Mouse (Mus musculus): Measurements from ENCODE around the gene Ffar4. TPM values are rescaled to one million over a fixed set of nuclear protein-coding genes. Genes with fewer than 3 reads are reported as not detected.

The Ffar4 gene
- 3.4 and 4.4 TPM in 2 replicates for polyA plus RNA-seq (2015; fragmentation: Nextera tagmentation; extraction: Ambion mirVana)

GRCm38 (mm10) chr19:38096858-38097758, at the start of gene Ffar4:
Gene Ffar4 (plus strand): TSS chr19:38097071.
- peak; percentile 73 for ATAC-seq (ENCODE audit: low read depth)
- no peak within 1 kb of the TSS for H3K27ac ChIP-seq (ENCODE audit: low read length)
- under 1% methylated on average over 76 of the region's 77 CpGs for WGBS
- H3K4me3 ChIP-seq (ENCODE audit: low read length) = peak within 1 kb of the TSS; percentile 40
- H3K4me2 ChIP-seq (ENCODE audit: low read depth, low read length) = peak within 1 kb of the TSS; percentile 64
- H3K4me1 ChIP-seq (replicated peaks; ENCODE audit: control insufficient read depth, insufficient read depth, low read length) = 0 out of 2 replicates have a peak, but pooled peaks cover 6% of the 10 kb centered on the region
- no peaks in the 10 kb centered on the region for H3K9me3 ChIP-seq (ENCODE audit: control insufficient read depth, low read length)
- no peaks in the 10 kb centered on the region for H3K36me3 ChIP-seq (ENCODE audit: control insufficient read depth, insufficient read depth, low read length)
- peak within 1 kb of the TSS; percentile 31; the same call in 1 of the 2 replicates for H3K9ac ChIP-seq (ENCODE audit: low read length)
- peaks cover 34% of the 10 kb centered on the region for H3K27me3 ChIP-seq (ENCODE audit: control insufficient read depth, insufficient read depth, low read depth, low read length)

GRCm38 (mm10) chr19:38049686-38050085, 47.2 kb upstream of the Ffar4 start:
- Histone ChIP-seq H3K36me3 (ENCODE audit: control insufficient read depth, insufficient read depth, low read length) (no peaks in the 10 kb centered on the region), H3K9me3 (ENCODE audit: control insufficient read depth, low read length) (no peaks in the 10 kb centered on the region), H3K9ac (ENCODE audit: low read length) (no peak overlapping the region), H3K4me1 (replicated peaks; ENCODE audit: control insufficient read depth, insufficient read depth, low read length) (peaks cover 4% of the 10 kb centered on the region; the same call in 1 of the 2 replicates), H3K4me3 (ENCODE audit: low read length) (no peak overlapping the region), H3K27ac (ENCODE audit: low read length) (no peak overlapping the region), H3K27me3 (ENCODE audit: control insufficient read depth, insufficient read depth, low read depth, low read length) (no peaks in the 10 kb centered on the region), H3K4me2 (ENCODE audit: low read depth, low read length) (no peak overlapping the region)
- ATAC-seq (ENCODE audit: low read depth) = no peak
- WGBS = 77% methylated on average over 1 of the region's 1 CpGs

GRCm38 (mm10) chr19:38053227-38054041, 43.4 kb upstream of the Ffar4 start:
- H3K4me3 ChIP-seq (ENCODE audit: low read length) = peak overlapping the region; percentile 67
- peak overlapping the region; percentile 64 for H3K27ac ChIP-seq (ENCODE audit: low read length)
- no peaks in the 10 kb centered on the region for H3K9me3 ChIP-seq (ENCODE audit: control insufficient read depth, low read length)
- peaks cover 6% of the 10 kb centered on the region for H3K36me3 ChIP-seq (ENCODE audit: control insufficient read depth, insufficient read depth, low read length)
- H3K9ac ChIP-seq (ENCODE audit: low read length) = peak overlapping the region; percentile 65
- no peak for ATAC-seq (ENCODE audit: low read depth)
- WGBS = 24% methylated on average over 8 of the region's 8 CpGs
- H3K27me3 ChIP-seq (ENCODE audit: control insufficient read depth, insufficient read depth, low read depth, low read length) = no peaks in the 10 kb centered on the region
- H3K4me1 ChIP-seq (replicated peaks; ENCODE audit: control insufficient read depth, insufficient read depth, low read length) = peaks cover 16% of the 10 kb centered on the region
- H3K4me2 ChIP-seq (ENCODE audit: low read depth, low read length) = peak overlapping the region; percentile 76

GRCm38 (mm10) chr19:38054149-38054719, 42.6 kb upstream of the Ffar4 start:
- H3K9me3 ChIP-seq (ENCODE audit: control insufficient read depth, low read length) = no peaks in the 10 kb centered on the region
- no peaks in the 10 kb centered on the region for H3K27me3 ChIP-seq (ENCODE audit: control insufficient read depth, insufficient read depth, low read depth, low read length)
- WGBS = 0% methylated on average over 23 of the region's 23 CpGs
- H3K27ac ChIP-seq (ENCODE audit: low read length) = peak overlapping the region; percentile 64
- peak overlapping the region; percentile 65 for H3K9ac ChIP-seq (ENCODE audit: low read length)
- peaks cover 16% of the 10 kb centered on the region for H3K4me1 ChIP-seq (replicated peaks; ENCODE audit: control insufficient read depth, insufficient read depth, low read length)
- peak; percentile 90 for ATAC-seq (ENCODE audit: low read depth)
- peak overlapping the region; percentile 76 for H3K4me2 ChIP-seq (ENCODE audit: low read depth, low read length)
- peaks cover 9% of the 10 kb centered on the region for H3K36me3 ChIP-seq (ENCODE audit: control insufficient read depth, insufficient read depth, low read length)
- H3K4me3 ChIP-seq (ENCODE audit: low read length) = peak overlapping the region; percentile 67

- Histone ChIP-seq H3K4me1 (replicated peaks; ENCODE audit: control insufficient read depth, insufficient read depth, low read length) (peaks cover 16% of the 10 kb centered on the region), H3K27ac (ENCODE audit: low read length) (peak within 1 kb of the TSS; percentile 64), H3K36me3 (ENCODE audit: control insufficient read depth, insufficient read depth, low read length) (peaks cover 12% of the 10 kb centered on the region), H3K4me2 (ENCODE audit: low read depth, low read length) (peak within 1 kb of the TSS; percentile 76), H3K9me3 (ENCODE audit: control insufficient read depth, low read length) (no peaks in the 10 kb centered on the region), H3K4me3 (ENCODE audit: low read length) (peak within 1 kb of the TSS; percentile 67), H3K27me3 (ENCODE audit: control insufficient read depth, insufficient read depth, low read depth, low read length) (no peaks in the 10 kb centered on the region), H3K9ac (ENCODE audit: low read length) (peak within 1 kb of the TSS; percentile 76)
- peak; percentile 97 for ATAC-seq (ENCODE audit: low read depth)
- WGBS = 2% methylated on average over 35 of the region's 36 CpGs
These were observed 42.1 kb upstream of the Ffar4 start, which contains the start of gene Cep55 for GRCm38 (mm10) chr19:38054720-38055192. Gene Cep55 (plus strand): TSS chr19:38055011.

GRCm38 (mm10) chr19:38055798-38056197, 41.1 kb upstream of the Ffar4 start:
- ATAC-seq (ENCODE audit: low read depth) = no peak

GRCm38 (mm10) chr19:38056276-38056675, 40.6 kb upstream of the Ffar4 start:
- Histone ChIP-seq H3K4me3 (ENCODE audit: low read length) (peak overlapping the region; percentile 67), H3K27ac (ENCODE audit: low read length) (no peak overlapping the region), H3K36me3 (ENCODE audit: control insufficient read depth, insufficient read depth, low read length) (peaks cover 24% of the 10 kb centered on the region), H3K9ac (ENCODE audit: low read length) (peak overlapping the region; percentile 39; the same call in 1 of the 2 replicates), H3K9me3 (ENCODE audit: control insufficient read depth, low read length) (no peaks in the 10 kb centered on the region), H3K4me1 (replicated peaks; ENCODE audit: control insufficient read depth, insufficient read depth, low read length) (peaks cover 16% of the 10 kb centered on the region), H3K4me2 (ENCODE audit: low read depth, low read length) (peak overlapping the region; percentile 60), H3K27me3 (ENCODE audit: control insufficient read depth, insufficient read depth, low read depth, low read length) (no peaks in the 10 kb centered on the region)
- ATAC-seq (ENCODE audit: low read depth) = no peak
- 43% methylated on average over 3 of the region's 3 CpGs for WGBS

More at GRCm38 (mm10) chr19:38055798-38056197, 41.1 kb upstream of the Ffar4 start:
- Histone ChIP-seq H3K9ac (ENCODE audit: low read length) (peak overlapping the region; percentile 76), H3K4me3 (ENCODE audit: low read length) (peak overlapping the region; percentile 67), H3K27ac (ENCODE audit: low read length) (no peak overlapping the region), H3K27me3 (ENCODE audit: control insufficient read depth, insufficient read depth, low read depth, low read length) (no peaks in the 10 kb centered on the region), H3K4me1 (replicated peaks; ENCODE audit: control insufficient read depth, insufficient read depth, low read length) (peaks cover 16% of the 10 kb centered on the region), H3K4me2 (ENCODE audit: low read depth, low read length) (peak overlapping the region; percentile 60), H3K9me3 (ENCODE audit: control insufficient read depth, low read length) (no peaks in the 10 kb centered on the region), H3K36me3 (ENCODE audit: control insufficient read depth, insufficient read depth, low read length) (peaks cover 21% of the 10 kb centered on the region)
- 5% methylated on average over 6 of the region's 6 CpGs for whole genome bisulfite sequencing

GRCm38 (mm10) chr19:38056931-38057330, 39.9 kb upstream of the Ffar4 start:
- H3K4me1 ChIP-seq (replicated peaks; ENCODE audit: control insufficient read depth, insufficient read depth, low read length) = peaks cover 16% of the 10 kb centered on the region
- no peak overlapping the region for H3K9ac ChIP-seq (ENCODE audit: low read length)
- no peaks in the 10 kb centered on the region for H3K9me3 ChIP-seq (ENCODE audit: control insufficient read depth, low read length)
- no peak for ATAC-seq (ENCODE audit: low read depth)
- H3K4me2 ChIP-seq (ENCODE audit: low read depth, low read length) = no peak overlapping the region
- peaks cover 25% of the 10 kb centered on the region for H3K36me3 ChIP-seq (ENCODE audit: control insufficient read depth, insufficient read depth, low read length)
- H3K27ac ChIP-seq (ENCODE audit: low read length) = no peak overlapping the region
- H3K4me3 ChIP-seq (ENCODE audit: low read length) = no peak overlapping the region
- no peaks in the 10 kb centered on the region for H3K27me3 ChIP-seq (ENCODE audit: control insufficient read depth, insufficient read depth, low read depth, low read length)
- 85% methylated on average over 8 of the region's 8 CpGs for WGBS

All from lung, embryonic 16.5 days (tissue).